Mouse (Mus musculus) spleen, adult 12 weeks (tissue): ENCODE data around the gene Lrrc58.

Experiments
- DNase-seq: peaks from one replicate; pipeline ENCODE4 v3.0.0; 2022; ENCODE audit warnings: low spot score

Gene Lrrc58

DNA sequence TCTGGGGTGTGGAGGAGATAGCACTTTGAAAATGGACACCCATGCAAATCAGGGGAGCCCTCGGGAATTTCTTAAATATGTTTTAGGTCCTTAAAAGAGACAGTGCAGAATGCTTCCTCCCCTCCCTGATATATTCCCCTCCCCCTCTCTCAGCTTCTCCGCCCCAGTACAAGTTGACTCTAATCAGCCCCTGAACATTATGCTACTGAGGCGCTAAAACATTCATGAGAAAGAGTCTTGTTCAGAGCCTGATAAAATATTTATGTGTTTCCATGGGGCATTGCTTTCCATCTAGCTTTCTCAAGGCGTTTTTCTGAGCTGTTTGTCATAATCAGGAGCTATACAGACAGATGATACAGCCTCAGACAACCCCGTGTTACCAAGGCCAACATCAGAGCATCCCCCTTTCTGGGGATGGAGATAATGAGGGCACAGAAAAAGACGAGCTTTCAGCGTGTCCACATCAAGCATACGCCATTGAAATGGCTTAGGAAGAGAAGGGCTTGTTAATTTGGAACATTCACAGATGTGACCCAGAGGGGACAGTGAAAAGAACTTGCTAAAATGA lies 52.7 kb downstream of the Lrrc58 start:
- DNase-seq: no peak

DNA sequence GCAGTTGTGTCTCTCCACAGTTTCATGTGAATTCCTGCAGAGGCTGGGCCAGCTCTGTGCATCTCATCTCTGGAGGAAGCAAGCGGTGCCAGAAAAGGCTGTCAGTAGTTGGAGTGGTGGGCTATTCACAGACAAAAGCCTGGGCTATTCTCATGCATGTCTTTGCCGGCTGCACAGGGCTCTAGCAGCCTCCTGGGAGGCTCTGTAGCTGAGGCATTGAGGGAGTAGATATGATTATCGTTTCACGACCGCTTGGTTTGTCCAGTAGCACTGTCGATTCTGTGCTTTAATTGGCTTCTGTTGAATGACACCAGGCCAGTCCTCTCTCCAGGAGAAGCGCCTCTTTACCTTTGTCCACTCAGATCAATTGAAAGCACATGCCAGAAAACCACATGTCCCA lies 57.9 kb downstream of the Lrrc58 start:
- DNase-seq: no peak

DNA sequence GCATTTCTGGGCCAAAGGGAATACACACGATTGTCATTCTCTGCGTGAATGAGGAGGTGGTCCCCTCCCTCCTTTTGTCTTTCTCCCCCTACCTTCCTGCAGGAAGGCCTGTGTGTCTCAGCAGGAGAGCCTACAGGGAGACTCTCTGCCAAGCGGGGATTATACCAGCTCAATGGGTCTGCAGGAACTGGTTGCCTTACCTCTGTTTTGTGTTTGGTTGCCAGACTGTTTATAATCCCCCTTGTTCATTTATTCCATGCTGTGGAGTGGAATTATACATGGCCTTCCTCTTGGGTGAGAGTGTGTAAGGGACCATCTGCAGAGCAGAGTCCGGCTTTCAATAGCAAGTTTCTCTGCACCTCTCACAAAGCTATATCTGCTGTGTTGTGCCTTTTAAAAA lies 58.9 kb downstream of the Lrrc58 start:
- no peak for DNase-seq

DNA sequence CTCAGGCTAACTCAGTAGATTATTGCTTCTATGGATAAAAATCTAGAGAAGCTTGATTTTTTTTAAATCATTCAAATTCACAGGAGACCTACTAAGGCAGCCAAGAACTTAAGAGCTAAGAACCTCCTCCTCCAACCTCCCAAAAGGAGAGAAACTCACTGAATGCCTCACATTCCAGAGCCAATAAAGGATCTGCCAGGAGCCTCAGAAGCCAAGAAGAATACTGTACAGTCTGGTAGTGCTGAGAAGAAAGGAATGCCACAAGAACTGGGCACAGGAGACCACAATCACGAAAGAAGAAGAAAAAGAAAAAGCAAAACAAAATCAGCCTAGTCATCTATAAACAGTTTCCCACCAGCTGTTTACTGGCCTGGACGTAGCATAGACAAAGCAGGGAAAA lies 60.8 kb downstream of the Lrrc58 start:
- no peak for DNase-seq

DNA sequence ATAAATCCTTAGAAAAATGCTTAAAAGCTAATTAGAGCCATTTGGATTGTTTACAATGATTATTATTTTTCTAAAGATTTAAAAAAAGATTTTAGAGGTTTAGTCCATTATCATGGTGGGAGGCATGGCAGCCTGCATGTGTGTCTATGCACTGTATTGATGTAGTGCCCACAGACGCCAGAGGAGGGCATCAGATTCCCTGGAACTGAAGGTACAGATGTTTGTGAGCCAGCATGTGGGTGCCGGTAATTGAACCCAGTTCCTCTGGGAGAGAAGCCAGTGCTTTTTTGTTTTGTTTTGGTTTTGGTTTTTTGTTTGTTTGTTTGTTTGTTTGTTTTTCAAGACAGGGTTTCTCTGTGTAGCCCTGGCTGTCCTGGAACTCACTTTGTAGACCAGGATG lies 61.4 kb downstream of the Lrrc58 start:
- no peak for DNase-seq

DNA sequence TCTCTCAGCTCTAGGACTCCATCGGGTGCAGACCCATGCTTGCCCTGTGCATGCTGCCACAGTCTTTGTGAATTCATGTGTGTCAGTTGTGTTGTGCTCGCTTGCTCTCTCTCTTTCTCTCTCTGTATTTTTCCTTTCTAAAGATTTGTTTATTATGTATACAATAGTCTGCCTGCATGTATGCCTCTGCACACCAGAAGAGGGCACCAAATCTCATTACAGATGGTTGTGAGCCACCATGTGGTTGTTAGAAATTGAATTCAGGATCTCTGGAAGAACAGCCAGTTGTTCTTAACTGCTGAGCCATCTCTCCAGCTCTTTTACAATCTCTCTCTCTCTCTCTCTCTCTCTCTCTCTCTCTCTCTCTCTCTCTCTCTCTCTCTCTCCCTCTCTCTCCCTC lies 66.7 kb downstream of the Lrrc58 start:
- no peak for DNase-seq

DNA sequence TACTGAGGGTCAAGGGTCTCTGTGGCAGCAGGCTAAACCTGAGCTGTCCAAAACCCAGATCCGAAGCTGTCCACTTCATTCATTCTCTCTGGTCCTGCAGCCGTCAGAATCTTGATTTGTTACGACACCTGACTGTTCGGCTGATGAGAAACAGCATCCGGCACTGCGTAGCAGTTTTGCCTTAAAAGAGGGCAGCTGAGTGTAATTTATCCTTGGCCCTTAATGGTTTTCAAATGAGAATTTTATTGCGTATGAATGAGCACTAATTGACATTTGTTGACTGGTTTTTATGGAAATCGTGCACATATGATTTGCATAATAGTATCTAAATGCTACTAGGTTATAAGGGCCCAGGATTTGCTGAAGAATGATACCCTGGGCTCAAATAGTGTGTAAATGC lies 69.1 kb downstream of the Lrrc58 start:
- DNase-seq: no peak
